Mouse (Mus musculus) thymus, adult 2 months (tissue): ENCODE results near the gene Eid2. TPM values are rescaled to one million over a fixed set of nuclear protein-coding genes. Genes with fewer than 3 reads are reported as not detected.

Experiments used
- DNase-seq: peaks from one replicate; pipeline ENCODE4 v3.0.0; 2021
- H3K27ac ChIP-seq: fragments of 200-500 bp; 2 replicates; pipeline ENCODE4 v1.5.1; 2012; ENCODE audit warnings: low read length, control low read depth; ENCODE audit not compliant: control insufficient read depth, insufficient read depth
- H3K27me3 ChIP-seq: fragments of 200-500 bp; 2 replicates; pipeline ENCODE4 v1.6.1; 2012; ENCODE audit warnings: mild to moderate bottlenecking, low read length, moderate library complexity, mixed read lengths; ENCODE audit not compliant: control insufficient read depth, insufficient read depth
- H3K36me3 ChIP-seq: fragments of 200-500 bp; 2 replicates; pipeline ENCODE4 v1.6.1; 2012; ENCODE audit warnings: mild to moderate bottlenecking, low read length, moderate library complexity; ENCODE audit not compliant: control insufficient read depth, insufficient read depth
- H3K4me1 ChIP-seq: fragments of 200-500 bp; replicated peaks from 2 replicates; pipeline ENCODE4 v1.6.1; 2012; ENCODE audit warnings: low read length; ENCODE audit not compliant: control insufficient read depth, insufficient read depth
- H3K4me3 ChIP-seq: fragments of 200-500 bp; 2 replicates; pipeline ENCODE4 v1.5.1; 2012; ENCODE audit warnings: mild to moderate bottlenecking, low read length, control low read depth, moderate library complexity; ENCODE audit not compliant: control insufficient read depth, insufficient read depth
- CTCF ChIP-seq: fragments of 200-500 bp; IDR thresholded peaks from 2 replicates; pipeline ENCODE4 v1.5.1; 2012; ENCODE audit warnings: mild to moderate bottlenecking, control low read depth, low read length, moderate library complexity, borderline replicate concordance; ENCODE audit not compliant: control insufficient read depth, poor library complexity, insufficient read depth; ENCODE audit errors: extremely low read depth
- POLR2A ChIP-seq: fragments of 200-500 bp; IDR thresholded peaks from 2 replicates; pipeline ENCODE4 v1.6.1; 2012; ENCODE audit warnings: mild to moderate bottlenecking, low read length, control low read depth, moderate library complexity; ENCODE audit not compliant: control insufficient read depth, poor library complexity, insufficient read depth; ENCODE audit errors: extremely low read depth
- WGBS: fragments of 180-500 bp; shearing (Covaris S2); methylation state at CpG from one replicate; pipeline ENCODE4 v1.1.7; 2018; 5-methylcytosine and 5-hydroxymethylcytosine counted together
- polyA plus RNA-seq: library from polyadenylated mRNA; depleted of rRNA; stranded (reverse); fragments of >200 nt; gene quantifications from 2 replicates; pipeline ENCODE4 v1.2.3, GENCODE M21; 2012

The Eid2 gene
- polyA plus RNA-seq, 1 experiment = 4.6 TPM

GRCm38 (mm10) chr7:28305641-28306040 lies 38.0 kb downstream of the Eid2 start:
- WGBS = 94% methylated on average over 10 of the region's 10 CpGs
- Histone ChIP-seq H3K27ac (no peak overlapping the region), H3K4me1 (0 out of 2 replicates have a peak, but pooled peaks cover 3% of the 10 kb centered on the region), H3K36me3 (peaks cover 25% of the 10 kb centered on the region), H3K4me3 (no peak overlapping the region), H3K27me3 (no peaks in the 10 kb centered on the region; the same call in 1 of the 2 replicates)
- TF ChIP-seq POLR2A = no peak
- no peak for TF ChIP-seq CTCF
- no peak for DNase-seq

- no peak overlapping the region for H3K27ac ChIP-seq
- no peak for DNase-seq
- peaks cover 25% of the 10 kb centered on the region for H3K36me3 ChIP-seq
- 99% methylated on average over 8 of the region's 8 CpGs for WGBS
- H3K4me1 ChIP-seq = peaks cover 7% of the 10 kb centered on the region
- no peak for TF ChIP-seq POLR2A
- TF ChIP-seq CTCF = no peak
- no peaks in the 10 kb centered on the region; the same call in 1 of the 2 replicates for H3K27me3 ChIP-seq
- H3K4me3 ChIP-seq = no peak overlapping the region
Observed at GRCm38 (mm10) chr7:28306216-28306615, 38.5 kb downstream of the Eid2 start.

DNA sequence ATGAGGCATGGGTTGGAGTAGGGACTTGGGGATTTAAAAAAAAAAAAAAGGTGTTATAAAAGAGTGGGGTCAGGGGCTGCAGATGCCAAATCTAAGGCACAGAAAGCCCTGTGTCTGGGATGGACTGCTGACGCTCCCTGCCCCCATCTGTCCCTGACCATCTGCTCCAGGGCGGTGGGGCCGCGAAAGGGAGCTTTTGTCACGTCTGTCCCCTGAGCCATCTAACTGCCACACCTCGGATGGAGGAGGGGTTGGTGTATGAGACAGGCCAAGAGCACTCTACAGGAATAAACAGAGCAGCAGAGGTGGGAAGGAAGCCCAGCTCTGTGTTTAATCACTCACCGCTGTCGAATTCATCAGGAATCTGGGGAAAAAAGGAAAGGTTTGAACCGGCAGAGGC lies 42.1 kb downstream of the Eid2 start:
- H3K27ac ChIP-seq = no peak overlapping the region
- H3K36me3 ChIP-seq = peaks cover 25% of the 10 kb centered on the region
- WGBS = 93% methylated on average over 9 of the region's 9 CpGs
- TF ChIP-seq POLR2A = no peak
- no peak for TF ChIP-seq CTCF
- H3K4me3 ChIP-seq = no peak overlapping the region
- no peak for DNase-seq
- H3K27me3 ChIP-seq = no peaks in the 10 kb centered on the region
- H3K4me1 ChIP-seq = peaks cover 7% of the 10 kb centered on the region

GRCm38 (mm10) chr7:28311151-28311925 lies 43.7 kb downstream of the Eid2 start:
- H3K27ac ChIP-seq = no peak overlapping the region
- peaks cover 29% of the 10 kb centered on the region for H3K36me3 ChIP-seq
- peaks cover 7% of the 10 kb centered on the region for H3K4me1 ChIP-seq
- TF ChIP-seq CTCF = no peak
- no peak for TF ChIP-seq POLR2A
- WGBS = 6% methylated on average over 35 of the region's 35 CpGs
- H3K4me3 ChIP-seq = peak overlapping the region; percentile 69
- no peaks in the 10 kb centered on the region for H3K27me3 ChIP-seq
- no peak for DNase-seq

GRCm38 (mm10) chr7:28311926-28312543 lies 44.4 kb downstream of the Eid2 start, which contains the start of gene Timm50:
Gene Timm50, minus strand, starts transcription at chr7:28312072.
- peaks cover 30% of the 10 kb centered on the region for H3K36me3 ChIP-seq
- peaks cover 7% of the 10 kb centered on the region for H3K4me1 ChIP-seq
- peak; percentile 98 for DNase-seq
- TF ChIP-seq POLR2A = peak; percentile 73; the same call in 1 of the 2 replicates
- TF ChIP-seq CTCF = 0 out of 2 replicates have a peak, but pooled peaks have one; percentile 45
- peak within 1 kb of the TSS; percentile 69 for H3K4me3 ChIP-seq
- 1% methylated on average over 45 of the region's 45 CpGs for WGBS
- no peak within 1 kb of the TSS for H3K27ac ChIP-seq
- H3K27me3 ChIP-seq = no peaks in the 10 kb centered on the region

DNA sequence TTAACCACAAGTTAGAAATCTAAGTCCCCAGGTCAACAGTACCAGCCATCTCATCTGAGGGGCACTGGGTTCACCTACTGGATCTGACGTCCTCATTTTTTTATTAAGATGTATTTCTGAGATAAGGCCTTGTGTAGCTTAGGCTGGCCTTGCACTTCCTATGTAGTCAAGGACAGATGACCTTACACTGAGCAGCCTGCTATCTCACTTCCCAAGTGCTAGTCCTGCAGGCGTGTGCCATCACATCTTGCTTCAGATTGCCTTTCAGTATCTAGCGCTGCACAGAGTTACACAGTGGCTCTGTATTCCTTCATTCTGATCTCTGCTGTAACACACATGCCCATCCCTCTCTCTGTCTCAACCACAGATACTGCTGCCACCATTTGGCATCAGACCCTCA lies 50.4 kb downstream of the Eid2 start:
- H3K27me3 ChIP-seq = no peaks in the 10 kb centered on the region
- H3K4me1 ChIP-seq = no peaks in the 10 kb centered on the region
- H3K27ac ChIP-seq = no peak overlapping the region
- peaks cover 83% of the 10 kb centered on the region for H3K36me3 ChIP-seq
- 92% methylated on average over 3 of the region's 3 CpGs for WGBS
- H3K4me3 ChIP-seq = no peak overlapping the region
- no peak for TF ChIP-seq CTCF
- TF ChIP-seq POLR2A = no peak
- DNase-seq = no peak
